Mouse (Mus musculus) megakaryocyte progenitor cell, adult 5-6 weeks (primary cell): Measurements from ENCODE around the gene Colca2. TPM values are rescaled to one million over a fixed set of nuclear protein-coding genes. Genes with fewer than 3 reads are reported as not detected.
A peak's percentile ranks its signal among the peaks of the same experiment; 100 is the strongest.

Experiments used
- ATAC-seq: replicated peaks from 2 replicates; pipeline ENCODE4 v1.8.0; 2016; ENCODE audit warnings: mild to moderate bottlenecking, moderate TSS enrichment, inconsistent platforms; ENCODE audit not compliant: poor library complexity
- total RNA-seq, 2 experiments: library from RNA; stranded (forward) in 1 of 2; stranded (reverse) in 1 of 2; fragments of 157-497, 149-512 nt in 1 of 2; fragments of 200-1000 nt in 1 of 2; gene quantifications; 2 replicates each; pipeline versions ENCODE4 v1.2.3 to v1.2.4; 2015 to 2017

Gene Colca2
- total RNA-seq (2015) (0.32 and 0.78 TPM in 2 replicates), total RNA-seq (2017) (0.21 and 0.54 TPM in 2 replicates)

GRCm38 (mm10) chr9:51278500-51279381 is at the start of gene Colca2:
Colca2 (minus strand) TSS chr9:51278569.
- peak; percentile 76 for ATAC-seq

- ATAC-seq: no peak
Observed at GRCm38 (mm10) chr9:51327555-51327903, 49.2 kb upstream of the Colca2 start.

- no peak for ATAC-seq
Observed at GRCm38 (mm10) chr9:51326619-51327554, 48.5 kb upstream of the Colca2 start.

GRCm38 (mm10) chr9:51324406-51325065 is 46.2 kb upstream of the Colca2 start:
- peak; percentile 42 for ATAC-seq

GRCm38 (mm10) chr9:51320096-51320495 is 41.7 kb upstream of the Colca2 start:
- ATAC-seq: no peak

- ATAC-seq: no peak
Observed at GRCm38 (mm10) chr9:51318246-51318645, 39.9 kb upstream of the Colca2 start.

- ATAC-seq: no peak
Observed at GRCm38 (mm10) chr9:51317322-51317721, 39.0 kb upstream of the Colca2 start.

- peak; percentile 74 for ATAC-seq
Observed at GRCm38 (mm10) chr9:51315402-51316063, 37.2 kb upstream of the Colca2 start.

GRCm38 (mm10) chr9:51312554-51313317 is 34.4 kb upstream of the Colca2 start:
- ATAC-seq: no peak

- ATAC-seq: peak; percentile 78
Observed at GRCm38 (mm10) chr9:51310515-51310914, 32.1 kb upstream of the Colca2 start.

- no peak for ATAC-seq
Observed at GRCm38 (mm10) chr9:51306351-51306750, 28.0 kb upstream of the Colca2 start.

GRCm38 (mm10) chr9:51305146-51305545 is 26.8 kb upstream of the Colca2 start:
- no peak for ATAC-seq

GRCm38 (mm10) chr9:51303980-51304379 is 25.6 kb upstream of the Colca2 start:
- peak; percentile 80 for ATAC-seq

GRCm38 (mm10) chr9:51293541-51293940 is 15.2 kb upstream of the Colca2 start:
- no peak for ATAC-seq

GRCm38 (mm10) chr9:51292674-51293073 is 14.3 kb upstream of the Colca2 start:
- peak; percentile 98 for ATAC-seq

- ATAC-seq: no peak
Observed at GRCm38 (mm10) chr9:51290980-51291379, 12.6 kb upstream of the Colca2 start.

GRCm38 (mm10) chr9:51286079-51286478 is 7.7 kb upstream of the Colca2 start:
- no peak for ATAC-seq

- ATAC-seq: no peak
Observed at GRCm38 (mm10) chr9:51277834-51278498, 403 bp downstream of the Colca2 start.

GRCm38 (mm10) chr9:51274678-51275077 is 3.7 kb downstream of the Colca2 start:
- ATAC-seq: no peak
